Mouse (Mus musculus) CH12.LX (cell line): ENCODE results near the gene Kdm4d.
"Not testable (repeated sequence)": the region's sequence is repeated elsewhere in the genome, so short reads cannot be mapped to it uniquely, and the experiment has no call there.

ENCODE experiments used
- CTCF ChIP-seq, 2 experiments: IDR thresholded peaks in 1 of 2; conservative IDR thresholded peaks in 1 of 2; 2 replicates each; pipeline ENCODE4 v1.5.1; 2011 to 2012; ENCODE audit warnings: low read depth in 2 of 2, low read length in 2 of 2, improper control_type of control experiment in 1 of 2, inconsistent platforms in 1 of 2, mild to moderate bottlenecking in 1 of 2, moderate library complexity in 1 of 2
- EP300 ChIP-seq: IDR thresholded peaks from 2 replicates; pipeline ENCODE4 v1.6.1; 2011; ENCODE audit warnings: low read length, improper control_type of control experiment
- MYC ChIP-seq: IDR thresholded peaks from 2 replicates; pipeline ENCODE4 v1.6.1; 2011; ENCODE audit warnings: low read depth, mild to moderate bottlenecking, improper control_type of control experiment, low read length
- NELFE ChIP-seq: IDR thresholded peaks from 2 replicates; pipeline ENCODE4 v1.6.1; 2011; ENCODE audit warnings: low read depth, low read length, improper control_type of control experiment
- NRF1 ChIP-seq: IDR thresholded peaks from 2 replicates; pipeline ENCODE4 v1.6.1; 2014; ENCODE audit warnings: low read depth, mild to moderate bottlenecking, inconsistent platforms, low read length, improper control_type of control experiment, moderate library complexity
- POLR2A ChIP-seq: IDR thresholded peaks from 2 replicates; pipeline ENCODE4 v1.6.1; 2011; ENCODE audit warnings: low read depth, mild to moderate bottlenecking, improper control_type of control experiment, low read length
- POLR2AphosphoS2 ChIP-seq: IDR thresholded peaks from 2 replicates; pipeline ENCODE4 v1.6.1; 2011; ENCODE audit warnings: low read depth, low read length, improper control_type of control experiment
- SMC3 ChIP-seq: IDR thresholded peaks from 2 replicates; pipeline ENCODE4 v1.6.1; 2011; ENCODE audit warnings: low read depth, low read length, improper control_type of control experiment
- UBTF ChIP-seq: IDR thresholded peaks from 2 replicates; pipeline ENCODE4 v1.6.1; 2012; ENCODE audit warnings: low read depth, mild to moderate bottlenecking, inconsistent platforms, low read length, improper control_type of control experiment, moderate library complexity
- USF1 ChIP-seq: IDR thresholded peaks from 2 replicates; pipeline ENCODE4 v1.6.1; 2014; ENCODE audit warnings: low read depth, mild to moderate bottlenecking, inconsistent platforms, low read length, improper control_type of control experiment
- USF2 ChIP-seq: conservative IDR thresholded peaks from 2 replicates; pipeline ENCODE4 v1.6.1; 2011; ENCODE audit warnings: low read depth, low read length, improper control_type of control experiment

DNA sequence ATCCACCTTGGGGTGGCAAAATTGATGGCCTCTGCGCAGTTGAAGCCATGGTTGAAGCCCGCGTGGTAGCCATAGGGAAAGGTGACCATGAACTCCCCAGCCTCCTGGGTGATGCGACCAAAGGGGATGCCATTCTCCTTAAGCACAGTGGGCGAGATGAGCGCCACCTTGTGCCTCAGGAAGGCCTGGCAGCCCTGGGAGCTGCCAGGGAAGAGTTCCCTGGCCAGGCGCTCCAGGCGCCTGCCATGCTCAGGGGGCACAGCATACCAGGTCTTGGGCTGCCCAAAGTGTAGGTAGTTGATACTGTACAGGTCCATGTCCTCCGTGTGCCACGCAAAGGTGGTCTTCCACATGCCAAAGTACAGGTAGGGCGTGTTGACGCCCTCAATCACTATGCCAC is 36.6 kb downstream of the Kdm4d start:
- TF ChIP-seq MYC, POLR2A, UBTF, USF1, NRF1, EP300, NELFE, POLR2AphosphoS2, USF2: not testable (repeated sequence)
- peak in 1 of 2 experiments; percentile 20; a peak in 2 of 4 replicates for TF ChIP-seq CTCF (conservative IDR thresholded peaks at IDR 0.05 in 1 of 2, IDR thresholded peaks at IDR 0.05 in 1 of 2; ENCODE audit: low read depth in 2 of 2, low read length in 2 of 2)
- TF ChIP-seq SMC3, result 0 out of 2 replicates have a peak, but pooled peaks have one; percentile 5
